Mouse (Mus musculus) liver, embryonic 14.5 days (tissue): ENCODE measurements around the gene Polr2h. TPM values are rescaled to one million over a fixed set of nuclear protein-coding genes. Genes with fewer than 3 reads are reported as not detected.

Source experiments
- ATAC-seq: fragments of 200-750 bp; cut with Nextera tagmentation; 2 replicates; pipeline ENCODE4 v1.8.0; 2017; ENCODE audit warnings: moderate number of reproducible peaks, mild to moderate bottlenecking, moderate library complexity; ENCODE audit not compliant: insufficient read depth
- DNase-seq, 3 experiments: peaks; one replicate each; pipeline ENCODE4 v3.0.0-alpha.2; 2012 to 2013; ENCODE audit warnings: low read depth in 3 of 3, low spot score in 3 of 3
- H3K27ac ChIP-seq: fragments of 300-500 bp; sonication (generic); 2 replicates; pipeline ENCODE4 v1.5.1; 2014; ENCODE audit warnings: moderate library complexity, mild to moderate bottlenecking, control low read depth, inconsistent platforms
- H3K27me3 ChIP-seq: fragments of 300-500 bp; sonication (generic); 2 replicates; pipeline ENCODE4 v1.6.1; 2014; ENCODE audit warnings: mild to moderate bottlenecking, low read length, moderate library complexity; ENCODE audit not compliant: control insufficient read depth, insufficient read depth
- H3K36me3 ChIP-seq: fragments of 300-500 bp; sonication (generic); replicated peaks from 2 replicates; pipeline ENCODE4 v1.6.1; 2014; ENCODE audit warnings: low read depth; ENCODE audit not compliant: control insufficient read depth, insufficient read depth
- H3K4me1 ChIP-seq, 2 experiments: fragments of 200-500 bp in 1 of 2; fragments of 300-500 bp in 1 of 2; sonication (generic) in 1 of 2; replicated peaks; 2 replicates each; pipeline ENCODE4 v1.6.1; 2012 to 2014; ENCODE audit warnings: antibody characterized with exemption in 1 of 2, inconsistent platforms in 1 of 2, low read length in 1 of 2; ENCODE audit not compliant: control insufficient read depth in 2 of 2, insufficient read depth in 2 of 2
- H3K4me2 ChIP-seq: fragments of 300-500 bp; sonication (generic); 2 replicates; pipeline ENCODE4 v1.6.1; 2014; ENCODE audit warnings: low read depth, mild to moderate bottlenecking, control low read depth, moderate library complexity
- H3K4me3 ChIP-seq, 2 experiments: fragments of 200-500 bp in 1 of 2; fragments of 300-500 bp in 1 of 2; sonication (generic) in 1 of 2; 2 replicates each; pipeline ENCODE4 v1.5.1; 2012 to 2014; ENCODE audit warnings: low read depth in 2 of 2, low read length in 2 of 2, mild to moderate bottlenecking in 2 of 2, control low read depth in 1 of 2, inconsistent platforms in 1 of 2, moderate library complexity in 1 of 2; ENCODE audit not compliant: insufficient read depth in 1 of 2
- H3K9ac ChIP-seq: fragments of 300-500 bp; sonication (generic); replicated peaks from 2 replicates; pipeline ENCODE4 v1.6.1; 2014; ENCODE audit warnings: mild to moderate bottlenecking, control low read depth, moderate library complexity
- H3K9me3 ChIP-seq: fragments of 300-500 bp; sonication (generic); 2 replicates; pipeline ENCODE4 v1.6.1; 2016; ENCODE audit warnings: low read length, mixed read lengths; ENCODE audit not compliant: control insufficient read depth
- CTCF ChIP-seq: IDR thresholded peaks from 2 replicates; pipeline ENCODE4 v1.5.1; 2016; ENCODE audit warnings: antibody characterized with exemption, low read depth, control low read depth
- EP300 ChIP-seq: IDR thresholded peaks from 2 replicates; pipeline ENCODE4 v1.6.1; 2016; ENCODE audit warnings: antibody characterized with exemption, low read depth
- WGBS: fragments of 180-500 bp; shearing (Covaris S2); extraction: QIAGEN DNeasy Blood & Tissue Kit; methylation state at CpG from one replicate; pipeline ENCODE4 v1.1.7; 2014; ENCODE audit not compliant: insufficient replicate concordance; 5-methylcytosine and 5-hydroxymethylcytosine counted together
- polyA plus RNA-seq, 2 experiments: library from polyadenylated mRNA; depleted of rRNA in 1 of 2; stranded (reverse) in 1 of 2; unstranded in 1 of 2; fragments of >200 nt; fragmentation: Nextera tagmentation in 1 of 2; extraction: Ambion mirVana in 1 of 2; gene quantifications; 2 replicates each; pipeline versions ENCODE4 v1.2.1 to v1.2.3; 2012 to 2014

The Polr2h gene
- polyA plus RNA-seq, 2 experiments, result 30.1 to 45.4 TPM

DNA sequence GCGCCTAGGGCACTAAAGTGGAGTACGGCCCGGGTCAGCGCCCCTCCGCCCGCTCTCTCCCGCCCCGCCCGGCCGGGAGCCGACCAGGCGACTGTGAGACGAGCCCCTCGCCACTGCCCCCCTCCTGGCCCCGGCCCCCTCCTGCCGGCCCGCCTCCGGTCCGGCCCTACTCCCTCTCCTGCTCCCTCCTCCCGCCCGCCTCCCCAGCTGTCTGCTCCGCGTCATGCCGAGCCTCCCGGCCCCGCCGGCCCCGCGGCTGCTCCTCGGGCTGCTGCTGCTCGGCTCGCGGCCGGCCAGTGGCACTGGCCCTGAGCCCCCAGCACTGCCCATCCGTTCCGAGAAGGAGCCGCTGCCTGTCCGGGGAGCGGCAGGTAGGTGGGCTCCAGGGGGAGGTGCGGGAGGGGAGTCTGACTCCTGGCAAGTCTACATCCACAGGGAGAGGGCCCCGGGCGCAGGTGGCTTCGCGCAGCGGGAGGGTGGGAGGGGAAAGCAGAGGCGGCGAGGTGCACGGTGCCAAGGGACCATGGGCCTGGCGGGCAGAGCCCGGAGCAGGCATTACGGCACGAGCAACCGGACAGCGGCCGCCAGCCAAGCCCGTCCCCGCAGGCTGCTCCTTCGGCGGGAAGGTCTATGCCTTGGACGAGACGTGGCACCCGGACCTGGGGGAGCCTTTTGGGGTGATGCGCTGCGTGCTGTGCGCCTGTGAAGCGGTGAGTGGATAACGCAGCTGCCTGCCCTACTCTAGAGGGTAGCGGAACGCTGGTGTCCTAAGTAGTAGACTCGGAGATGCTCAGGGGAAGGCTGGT is 15.7 kb downstream of the Polr2h start, which contains the start of gene Chrd:
Gene Chrd (plus strand): TSS at position 203 of the 806 bp plus-strand sequence.
- peak; percentile 13; the same call in 1 of the 2 replicates for ATAC-seq
- Histone ChIP-seq H3K4me3 (peak within 1 kb of the TSS; percentile 20 to 49), H3K36me3 (no peaks in the 10 kb centered on the region), H3K9ac (peak within 1 kb of the TSS; percentile 27), H3K4me2 (peak within 1 kb of the TSS; percentile 62), H3K9me3 (no peaks in the 10 kb centered on the region), H3K4me1 (0 out of 4 replicates have a peak, but pooled peaks cover 0 to 2% of the 10 kb centered on the region in 2 experiments), H3K27ac (no peak within 1 kb of the TSS), H3K27me3 (peaks cover 53% of the 10 kb centered on the region)
- TF ChIP-seq EP300 (no peak), CTCF (no peak)
- WGBS, result under 1% methylated on average over 66 of the region's 70 CpGs
- no peak for DNase-seq

DNA sequence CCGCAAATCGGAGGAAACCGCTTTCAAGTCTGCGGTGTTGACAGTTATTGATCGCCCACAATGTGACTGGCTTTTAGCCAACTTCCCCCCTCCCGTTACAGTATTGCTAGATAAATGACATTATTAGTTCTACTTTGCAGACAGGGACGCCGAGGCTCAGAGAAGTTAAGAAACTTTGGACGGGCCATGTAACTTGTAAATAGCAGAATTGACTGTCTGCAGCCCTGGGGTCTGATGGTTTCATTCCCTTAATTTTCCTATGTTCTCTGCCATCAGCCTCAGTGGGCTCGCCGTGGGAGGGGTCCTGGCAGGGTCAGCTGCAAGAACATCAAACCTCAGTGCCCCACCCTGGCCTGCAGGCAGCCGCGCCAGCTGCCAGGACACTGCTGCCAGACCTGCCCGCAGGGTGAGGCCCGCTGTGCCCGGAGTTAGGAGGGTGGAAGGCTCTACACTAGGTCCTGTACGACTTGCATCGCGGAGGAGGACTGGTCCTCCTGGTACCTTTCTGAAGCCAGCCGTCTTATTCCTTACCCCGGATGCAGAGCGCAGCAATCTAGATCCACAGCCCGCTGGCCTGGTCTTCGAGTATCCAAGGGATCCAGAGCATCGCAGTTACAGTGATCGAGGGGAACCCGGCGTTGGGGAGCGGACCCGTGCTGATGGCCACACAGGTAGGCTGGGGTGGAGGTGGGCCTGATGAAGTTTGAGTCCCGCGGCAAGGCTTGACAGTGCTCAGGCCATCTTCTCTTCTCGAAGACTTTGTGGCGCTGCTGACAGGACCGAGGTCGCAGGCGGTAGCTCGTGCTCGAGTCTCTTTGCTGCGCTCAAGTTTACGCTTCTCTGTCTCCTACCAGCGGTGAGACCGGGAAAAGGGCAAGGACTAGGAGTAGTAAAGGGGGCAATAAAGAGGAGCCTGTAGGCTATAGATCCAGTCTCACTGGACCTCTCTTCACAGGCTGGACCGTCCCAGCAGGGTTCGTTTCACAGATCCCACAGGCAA is 16.6 kb downstream of the Polr2h start, which contains the start of gene Thpo:
Gene Thpo (minus strand): TSS at position 781 of the 1,000 bp plus-strand sequence.
- no peak for DNase-seq
- ATAC-seq, result no peak
- Histone ChIP-seq H3K9me3 (no peaks in the 10 kb centered on the region), H3K36me3 (no peaks in the 10 kb centered on the region), H3K9ac (no peak within 1 kb of the TSS), H3K27me3 (peaks cover 53% of the 10 kb centered on the region), H3K4me2 (peak within 1 kb of the TSS; percentile 62), H3K4me3 (peak within 1 kb of the TSS; percentile 20 to 49), H3K27ac (no peak within 1 kb of the TSS), H3K4me1 (0 out of 4 replicates have a peak, but pooled peaks cover 0 to 2% of the 10 kb centered on the region in 2 experiments)
- TF ChIP-seq EP300 (no peak), CTCF (0 out of 2 replicates have a peak, but pooled peaks have one; percentile 2)
- 3% methylated on average over 45 of the region's 45 CpGs for WGBS

GRCm38 (mm10) chr16:20735651-20736050 is 18.2 kb downstream of the Polr2h start:
- no peak overlapping the region for H3K9ac ChIP-seq
- 48% methylated on average over 5 of the region's 5 CpGs for WGBS
- no peak overlapping the region for H3K4me3 ChIP-seq
- no peak overlapping the region for H3K4me2 ChIP-seq
- TF ChIP-seq CTCF (no peak), EP300 (no peak)
- H3K27ac ChIP-seq, result no peak overlapping the region
- peaks cover 53% of the 10 kb centered on the region for H3K27me3 ChIP-seq
- no peak for ATAC-seq
- no peaks in the 10 kb centered on the region for H3K4me1 ChIP-seq
- no peak for DNase-seq
- H3K9me3 ChIP-seq, result no peaks in the 10 kb centered on the region
- no peaks in the 10 kb centered on the region for H3K36me3 ChIP-seq

- no peak for ATAC-seq
- TF ChIP-seq EP300 (no peak), CTCF (no peak)
- no peak overlapping the region for H3K4me3 ChIP-seq
- no peak overlapping the region for H3K4me2 ChIP-seq
- H3K9me3 ChIP-seq, result no peaks in the 10 kb centered on the region
- H3K27ac ChIP-seq, result no peak overlapping the region
- no peak for DNase-seq
- H3K9ac ChIP-seq, result no peak overlapping the region
- no peaks in the 10 kb centered on the region for H3K36me3 ChIP-seq
- no peaks in the 10 kb centered on the region for H3K4me1 ChIP-seq
- WGBS, result 60% methylated on average over 7 of the region's 7 CpGs
- peaks cover 53% of the 10 kb centered on the region for H3K27me3 ChIP-seq
These were observed 18.7 kb downstream of the Polr2h start for GRCm38 (mm10) chr16:20736168-20736567.
